Mouse (Mus musculus) E14TG2a.4 (cell line): ENCODE results near the gene Rbms3.

Experiments
- CTCF ChIP-seq: conservative IDR thresholded peaks from 2 replicates; pipeline ENCODE4 v1.5.1; 2014; ENCODE audit warnings: low read length
- NANOG ChIP-seq: IDR thresholded peaks from 2 replicates; pipeline ENCODE4 v1.6.1; 2014; ENCODE audit warnings: borderline replicate concordance, low read length, mixed read lengths
- POU5F1 ChIP-seq: IDR thresholded peaks from 2 replicates; pipeline ENCODE4 v1.6.1; 2014; ENCODE audit warnings: low read length, borderline replicate concordance

- TF ChIP-seq CTCF (no peak), POU5F1 (no peak), NANOG (no peak)
These were observed 581.1 kb downstream of the Rbms3 start for GRCm38 (mm10) chr9:117048641-117049040.
